Mouse (Mus musculus) lung, embryonic 14.5 days (tissue): ENCODE results near the gene Kif14. TPM values are rescaled to one million over a fixed set of nuclear protein-coding genes. Genes with fewer than 3 reads are reported as not detected.

ENCODE experiments used
- ATAC-seq: fragments of 200-750 bp; cut with Nextera tagmentation; 2 replicates; pipeline ENCODE4 v1.8.0; 2017; ENCODE audit warnings: mild to moderate bottlenecking, moderate TSS enrichment, moderate library complexity; ENCODE audit not compliant: insufficient read depth
- DNase-seq: peaks from one replicate; pipeline ENCODE4 v3.0.0-alpha.2; 2015
- H3K27ac ChIP-seq: fragments of 300-500 bp; sonication (generic); 2 replicates; pipeline ENCODE4 v1.5.1; 2014; ENCODE audit warnings: low read depth, mild to moderate bottlenecking, moderate library complexity
- H3K27me3 ChIP-seq: fragments of 300-500 bp; sonication (generic); 2 replicates; pipeline ENCODE4 v1.6.1; 2014; ENCODE audit warnings: low read length, control low read depth; ENCODE audit not compliant: insufficient read depth
- H3K36me3 ChIP-seq: fragments of 300-500 bp; sonication (generic); 2 replicates; pipeline ENCODE4 v1.6.1; 2014; ENCODE audit warnings: control low read depth; ENCODE audit not compliant: insufficient read depth
- H3K4me1 ChIP-seq: fragments of 300-500 bp; sonication (generic); 2 replicates; pipeline ENCODE4 v1.6.1; 2014; ENCODE audit warnings: antibody characterized with exemption, control low read depth; ENCODE audit not compliant: insufficient read depth
- H3K4me2 ChIP-seq: fragments of 300-500 bp; sonication (generic); 2 replicates; pipeline ENCODE4 v1.6.1; 2014; ENCODE audit warnings: mild to moderate bottlenecking
- H3K4me3 ChIP-seq: fragments of 300-500 bp; sonication (generic); 2 replicates; pipeline ENCODE4 v1.5.1; 2014; ENCODE audit warnings: low read depth, low read length
- H3K9ac ChIP-seq: fragments of 300-500 bp; sonication (generic); 2 replicates; pipeline ENCODE4 v1.6.1; 2014
- H3K9me3 ChIP-seq: fragments of 300-500 bp; sonication (generic); 2 replicates; pipeline ENCODE4 v1.6.1; 2016; ENCODE audit warnings: low read depth, low read length, control low read depth
- CTCF ChIP-seq: IDR thresholded peaks from 2 replicates; pipeline ENCODE4 v1.5.1; 2016; ENCODE audit warnings: antibody characterized with exemption, low read depth
- WGBS: fragments of 180-500 bp; shearing (Covaris S2); extraction: QIAGEN DNeasy Blood & Tissue Kit; methylation state at CpG from one replicate; pipeline ENCODE4 v1.1.7; 2014; 5-methylcytosine and 5-hydroxymethylcytosine counted together
- polyA plus RNA-seq: library from polyadenylated mRNA; unstranded; fragments of >200 nt; fragmentation: Nextera tagmentation; extraction: Ambion mirVana; gene quantifications from 2 replicates; pipeline ENCODE4 v1.2.1, GENCODE M21; 2014

Kif14 gene
- polyA plus RNA-seq, 1 experiment from 2014 or later = 11.3 TPM

DNA sequence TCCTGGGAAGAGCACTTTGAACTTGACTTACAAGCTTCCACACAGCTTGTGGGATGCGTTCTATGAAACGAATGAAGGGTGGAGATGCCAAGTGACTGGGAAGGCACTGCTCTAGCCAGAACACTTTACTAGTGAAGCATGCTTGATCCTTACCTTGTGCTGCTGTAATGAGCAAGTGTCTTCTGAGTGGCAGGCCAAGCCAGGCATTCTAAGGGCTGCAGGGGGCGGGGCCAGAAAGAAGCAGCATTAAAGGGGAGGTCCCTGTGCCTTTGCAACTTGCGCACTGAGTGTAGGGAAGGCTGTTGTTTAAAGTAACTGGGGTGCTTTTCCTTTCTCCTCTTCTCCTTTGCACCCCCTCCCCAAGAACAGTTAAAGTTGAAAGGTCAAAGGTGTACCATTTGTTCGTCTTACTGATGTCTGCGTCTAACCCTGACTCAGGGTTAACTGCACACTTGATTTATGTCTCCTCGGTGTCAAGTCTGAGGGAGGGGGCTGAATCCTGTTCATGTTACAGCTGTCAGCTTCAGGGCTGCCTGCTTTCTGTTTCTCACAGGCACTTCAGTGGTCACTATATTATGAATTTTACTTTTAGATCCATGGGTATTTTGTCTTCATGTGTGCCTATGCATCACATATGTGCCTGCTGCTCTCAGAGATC, 52.7 kb downstream of the Kif14 start:
- DNase-seq (no peak), ATAC-seq (no peak; the same call in 1 of the 2 replicates)
- Histone ChIP-seq H3K4me2 (no peak overlapping the region), H3K4me1 (no peaks in the 10 kb centered on the region), H3K9me3 (no peaks in the 10 kb centered on the region), H3K27ac (no peak overlapping the region), H3K4me3 (no peak overlapping the region), H3K36me3 (peaks cover 48% of the 10 kb centered on the region), H3K27me3 (no peaks in the 10 kb centered on the region), H3K9ac (no peak overlapping the region)
- no peak for TF ChIP-seq CTCF
- 42% methylated on average over 7 of the region's 7 CpGs for WGBS

DNA sequence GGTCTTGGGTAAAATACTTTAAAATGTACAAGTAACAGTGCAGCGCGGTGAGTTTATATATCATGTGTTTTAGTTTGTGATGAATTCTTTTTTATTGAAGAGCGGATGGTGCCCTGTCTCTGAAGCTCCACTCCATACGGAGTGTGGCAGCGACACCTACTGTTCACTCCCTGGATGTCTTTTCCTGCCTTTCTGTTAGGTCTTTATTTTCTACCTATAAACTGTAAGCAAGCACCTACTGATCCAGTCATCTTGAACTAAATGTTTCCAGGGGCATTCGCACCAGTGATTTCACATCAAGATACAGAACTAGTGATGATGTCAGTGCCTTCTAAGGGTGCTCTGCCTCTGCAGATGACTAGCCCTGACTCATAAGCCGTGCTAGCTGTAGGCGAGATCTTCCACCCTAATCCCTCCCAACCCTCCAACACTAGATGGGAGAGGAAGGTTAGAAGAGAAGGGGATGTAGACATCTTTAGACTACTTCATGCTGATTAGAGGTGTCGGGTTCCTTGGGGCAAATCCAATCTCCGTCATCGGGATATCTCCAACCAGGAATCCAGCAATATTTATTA, 55.3 kb downstream of the Kif14 start:
- peak; percentile 65 for TF ChIP-seq CTCF
- no peak for ATAC-seq
- 69% methylated on average over 11 of the region's 11 CpGs for WGBS

DNA sequence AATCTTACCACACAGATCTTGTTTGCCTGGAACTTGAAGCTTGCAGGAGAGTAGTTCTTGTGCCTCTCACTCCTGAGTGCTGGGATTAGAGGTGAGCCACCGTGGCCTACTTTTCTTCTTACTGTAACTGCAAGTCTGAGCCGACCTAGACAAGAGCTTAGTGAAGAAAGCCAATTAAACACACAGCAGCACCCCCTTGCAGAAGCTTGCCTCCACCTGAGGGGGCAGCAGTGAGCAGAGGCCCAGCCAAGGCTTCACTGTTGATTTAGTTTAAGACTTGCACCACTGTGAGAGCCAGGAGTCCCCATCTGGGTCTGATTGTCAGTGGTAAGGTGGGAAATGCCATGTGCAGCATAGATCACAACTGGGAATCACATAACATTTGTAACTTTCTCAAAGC, 58.8 kb downstream of the Kif14 start:
- Histone ChIP-seq H3K4me1 (no peaks in the 10 kb centered on the region), H3K27ac (no peak overlapping the region; the same call in 1 of the 2 replicates), H3K4me3 (no peak overlapping the region), H3K9ac (no peak overlapping the region), H3K36me3 (peaks cover 55% of the 10 kb centered on the region), H3K4me2 (no peak overlapping the region), H3K9me3 (no peaks in the 10 kb centered on the region), H3K27me3 (no peaks in the 10 kb centered on the region)
- WGBS = 30% methylated on average over 2 of the region's 2 CpGs
- ATAC-seq = 0 out of 2 replicates have a peak, but pooled peaks have one; percentile 36
- DNase-seq = peak; percentile 85
- peak; percentile 90 for TF ChIP-seq CTCF

More for the DNA sequence above, 55.3 kb downstream of the Kif14 start:
- no peak overlapping the region for H3K9ac ChIP-seq
- no peaks in the 10 kb centered on the region for H3K4me1 ChIP-seq
- no peak overlapping the region for H3K4me2 ChIP-seq
- H3K27me3 ChIP-seq = no peaks in the 10 kb centered on the region
- H3K27ac ChIP-seq = no peak overlapping the region
- H3K9me3 ChIP-seq = no peaks in the 10 kb centered on the region
- no peak overlapping the region for H3K4me3 ChIP-seq
- peaks cover 47% of the 10 kb centered on the region for H3K36me3 ChIP-seq
- DNase-seq = peak; percentile 68

DNA sequence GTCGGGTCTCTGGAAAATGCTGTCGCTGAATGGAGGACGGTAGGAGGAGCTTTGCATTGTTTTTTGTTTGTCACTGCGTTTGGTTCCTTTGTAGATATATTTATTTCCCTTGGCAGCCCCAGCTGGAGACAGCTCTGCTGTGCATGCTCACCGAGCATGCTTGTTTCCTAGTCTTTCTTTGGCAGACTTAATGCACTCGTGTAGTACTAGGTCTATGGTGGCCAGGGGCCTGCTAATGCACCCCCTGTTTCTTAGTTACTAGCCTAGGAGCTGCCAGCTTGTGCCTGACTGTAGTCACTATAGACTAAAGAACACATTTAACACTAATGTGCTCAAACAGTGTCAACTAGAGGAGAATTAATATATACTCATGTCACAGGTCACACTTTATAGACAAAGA, 59.7 kb downstream of the Kif14 start:
- no peaks in the 10 kb centered on the region for H3K9me3 ChIP-seq
- peak; percentile 19; the same call in 1 of the 2 replicates for ATAC-seq
- no peak overlapping the region; the same call in 1 of the 2 replicates for H3K9ac ChIP-seq

DNA sequence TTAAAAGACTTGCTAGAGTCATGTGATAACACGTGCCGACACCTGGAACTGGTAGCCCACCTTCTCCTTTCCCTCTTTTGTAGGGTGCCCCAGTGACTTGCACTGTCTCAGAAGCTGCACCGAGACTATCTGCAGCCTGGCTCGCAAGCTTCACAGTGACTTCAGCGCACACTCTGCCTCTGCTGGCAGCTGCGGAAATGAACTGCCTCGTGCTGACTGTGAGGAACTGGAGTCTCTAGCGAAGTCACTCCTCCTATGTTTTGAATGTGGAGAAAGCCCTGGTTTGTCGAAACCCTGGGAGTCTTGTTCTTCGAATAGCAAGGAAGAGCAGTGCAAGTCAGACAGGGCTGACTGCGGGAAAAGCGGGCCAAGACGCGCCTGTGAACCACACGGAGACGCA, 61.0 kb downstream of the Kif14 start:
- Histone ChIP-seq H3K9ac (no peak overlapping the region), H3K4me2 (no peak overlapping the region), H3K4me3 (no peak overlapping the region), H3K36me3 (peaks cover 47% of the 10 kb centered on the region), H3K9me3 (no peaks in the 10 kb centered on the region), H3K27me3 (no peaks in the 10 kb centered on the region), H3K4me1 (no peaks in the 10 kb centered on the region), H3K27ac (no peak overlapping the region)
- peak; percentile 27; the same call in 1 of the 2 replicates for TF ChIP-seq CTCF
- DNase-seq (peak; percentile 40), ATAC-seq (no peak)
- WGBS = 78% methylated on average over 16 of the region's 16 CpGs

More for the DNA sequence above, 59.7 kb downstream of the Kif14 start:
- Histone ChIP-seq H3K27ac (peak overlapping the region; percentile 79), H3K4me1 (no peaks in the 10 kb centered on the region), H3K36me3 (peaks cover 59% of the 10 kb centered on the region), H3K27me3 (no peaks in the 10 kb centered on the region), H3K4me2 (no peak overlapping the region), H3K4me3 (no peak overlapping the region)
- TF ChIP-seq CTCF = no peak
- WGBS = 61% methylated on average over 6 of the region's 6 CpGs
- no peak for DNase-seq

DNA sequence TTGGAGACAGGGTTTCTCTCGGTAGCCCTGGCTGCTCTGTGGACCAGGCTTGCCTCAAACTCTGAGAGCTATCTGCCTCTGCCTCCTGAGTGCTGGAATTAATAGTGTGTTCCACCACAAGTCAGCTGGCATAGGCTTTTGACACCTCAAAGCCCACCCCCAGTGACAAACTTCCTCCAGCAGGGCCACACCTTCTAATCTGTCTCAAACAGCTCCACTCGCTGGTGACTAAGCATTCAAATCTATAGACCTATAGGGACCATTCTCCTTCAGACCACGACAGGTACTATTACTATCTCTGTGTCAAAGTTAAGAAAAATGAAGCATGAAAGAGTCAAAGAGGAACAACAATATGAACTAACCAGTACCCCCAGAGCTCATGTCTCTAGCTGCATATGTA, 66.4 kb downstream of the Kif14 start:
- Histone ChIP-seq H3K9me3 (no peaks in the 10 kb centered on the region), H3K36me3 (peaks cover 14% of the 10 kb centered on the region), H3K27me3 (no peaks in the 10 kb centered on the region), H3K4me1 (no peaks in the 10 kb centered on the region), H3K4me3 (no peak overlapping the region), H3K27ac (no peak overlapping the region), H3K9ac (no peak overlapping the region), H3K4me2 (no peak overlapping the region)
- DNase-seq (no peak), ATAC-seq (no peak)
- 81% methylated on average over 3 of the region's 3 CpGs for WGBS
- TF ChIP-seq CTCF = no peak

DNA sequence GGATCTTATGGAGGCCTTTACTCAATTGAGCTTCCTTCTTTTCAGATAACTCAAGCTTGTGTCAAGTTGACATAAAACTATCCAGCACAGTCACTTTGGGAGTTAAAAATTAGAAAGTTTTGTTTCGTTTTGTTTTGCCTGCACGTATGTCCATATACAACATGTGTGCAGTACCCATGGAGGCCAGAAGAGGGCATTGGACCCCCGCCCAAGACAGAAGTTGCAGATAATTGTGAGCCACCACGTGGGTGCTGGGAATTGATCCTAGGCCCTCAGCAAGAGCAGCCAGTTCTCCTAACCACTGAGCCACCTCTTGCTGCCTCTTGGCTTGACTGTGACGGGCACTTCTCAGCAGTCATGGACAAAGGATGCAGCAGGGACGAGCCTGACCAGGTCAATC, 70.8 kb downstream of the Kif14 start:
- WGBS = 82% methylated on average over 6 of the region's 6 CpGs
- no peak for DNase-seq
- H3K27me3 ChIP-seq = no peaks in the 10 kb centered on the region
- H3K27ac ChIP-seq = no peak overlapping the region
- H3K9me3 ChIP-seq = no peaks in the 10 kb centered on the region
- H3K9ac ChIP-seq = no peak overlapping the region
- peak; percentile 40 for TF ChIP-seq CTCF
- no peak overlapping the region for H3K4me2 ChIP-seq
- H3K36me3 ChIP-seq = peaks cover 4% of the 10 kb centered on the region; the same call in 1 of the 2 replicates
- H3K4me1 ChIP-seq = peaks cover 9% of the 10 kb centered on the region
- H3K4me3 ChIP-seq = no peak overlapping the region
- ATAC-seq = no peak
